Mouse (Mus musculus) layer of hippocampus, adult 9-10 months (tissue): ENCODE results near the gene Emc9.

Experiments used
- DNase-seq: peaks from one replicate; pipeline ENCODE4 v3.0.0; 2022; ENCODE audit warnings: low spot score

The Emc9 gene

GRCm38 (mm10) chr14:55584702-55585565 is at the start of gene Emc9:
Gene Emc9 (minus strand): TSS chr14:55585302.
- DNase-seq = no peak

- no peak for DNase-seq
These were observed 44.2 kb upstream of the Emc9 start for GRCm38 (mm10) chr14:55629312-55629711.

- DNase-seq = no peak
These were observed 43.1 kb upstream of the Emc9 start for GRCm38 (mm10) chr14:55628077-55628827.

- DNase-seq = no peak
These were observed 33.5 kb upstream of the Emc9 start for GRCm38 (mm10) chr14:55618486-55619195.

GRCm38 (mm10) chr14:55617822-55618221 is 32.7 kb upstream of the Emc9 start, which contains the start of gene Rec8:
Gene Rec8 (plus strand): TSS chr14:55618037.
- no peak for DNase-seq

- no peak for DNase-seq
These were observed 31.7 kb upstream of the Emc9 start for GRCm38 (mm10) chr14:55616844-55617243.

- no peak for DNase-seq
These were observed 30.8 kb upstream of the Emc9 start for GRCm38 (mm10) chr14:55615876-55616275.

- no peak for DNase-seq
These were observed 29.6 kb upstream of the Emc9 start for GRCm38 (mm10) chr14:55614565-55615178.

- no peak for DNase-seq
These were observed 28.2 kb upstream of the Emc9 start for GRCm38 (mm10) chr14:55613346-55613745.

GRCm38 (mm10) chr14:55608339-55608738 is 23.2 kb upstream of the Emc9 start:
- no peak for DNase-seq

- no peak for DNase-seq
These were observed 20.8 kb upstream of the Emc9 start for GRCm38 (mm10) chr14:55605743-55606459.

- DNase-seq = no peak
These were observed 19.7 kb upstream of the Emc9 start for GRCm38 (mm10) chr14:55604823-55605222.

- DNase-seq = peak; percentile 82
These were observed 18.8 kb upstream of the Emc9 start for GRCm38 (mm10) chr14:55603633-55604576.

- no peak for DNase-seq
These were observed 18.1 kb upstream of the Emc9 start, which contains the start of gene Irf9 for GRCm38 (mm10) chr14:55603271-55603632. Gene Irf9 (plus strand): TSS chr14:55603571.

GRCm38 (mm10) chr14:55598521-55599390 is 13.7 kb upstream of the Emc9 start:
- no peak for DNase-seq

- DNase-seq = no peak
These were observed 11.1 kb upstream of the Emc9 start for GRCm38 (mm10) chr14:55596036-55596690.

- no peak for DNase-seq
These were observed 7.1 kb upstream of the Emc9 start for GRCm38 (mm10) chr14:55592226-55592625.

- peak; percentile 86 for DNase-seq
These were observed 6.3 kb upstream of the Emc9 start, which contains the start of gene Rnf31 for GRCm38 (mm10) chr14:55591331-55591891. Gene Rnf31 (plus strand): TSS chr14:55591708.
